Mouse (Mus musculus): ENCODE results near the gene Gnpnat1. TPM values are rescaled to one million over a fixed set of nuclear protein-coding genes. Genes with fewer than 3 reads are reported as not detected.

Gene Gnpnat1
- polyA plus RNA-seq, 1 experiment from 2014 or later, result 42.4 TPM

GRCm38 (mm10) chr14:45328072-45328713 lies 76.5 kb downstream of the Gnpnat1 start:
- Histone ChIP-seq H3K4me1 (peaks cover 11% of the 10 kb centered on the region), H3K36me3 (peaks cover 23% of the 10 kb centered on the region), H3K9me3 (replicated peaks) (no peaks in the 10 kb centered on the region), H3K27me3 (ENCODE audit: low read depth, poor library complexity, severe bottlenecking) (no peaks in the 10 kb centered on the region), H3K27ac (replicated peaks) (no peak overlapping the region), H3K4me3 (no peak overlapping the region)
- 89% methylated on average over 4 of the region's 4 CpGs for WGBS
- no peak for DNase-seq (ENCODE audit: low spot score)

Small RNA genes within 50 kb of the gene (microRNA-seq; reads per million reads assigned to microRNA genes)
- gene Gm25353, result not detected

Other genes with a start within 250 kb of the Gnpnat1 start
- gene Gpr137c, start 185.2 kb downstream of the Gnpnat1 start, polyA plus RNA-seq (2016; fragmentation: Nextera tagmentation; extraction: Ambion mirVana), result 4.1 and 6.0 TPM in 2 replicates
- 15.8 and 17.3 TPM in 2 replicates for gene Txndc16, start 184.6 kb downstream of the Gnpnat1 start, polyA plus RNA-seq (2016; fragmentation: Nextera tagmentation; extraction: Ambion mirVana)
- gene Ero1l, start 86.1 kb downstream of the Gnpnat1 start, polyA plus RNA-seq (2016; fragmentation: Nextera tagmentation; extraction: Ambion mirVana), result 37.7 and 39.2 TPM in 2 replicates
- 205 and 210 TPM in 2 replicates for gene Psmc6, start 75.1 kb downstream of the Gnpnat1 start, polyA plus RNA-seq (2016; fragmentation: Nextera tagmentation; extraction: Ambion mirVana)
- gene Styx, start 53.8 kb downstream of the Gnpnat1 start, polyA plus RNA-seq (2016; fragmentation: Nextera tagmentation; extraction: Ambion mirVana), result 39.3 and 40.0 TPM in 2 replicates
- 72.8 and 82.8 TPM in 2 replicates for gene Fermt2, start 125.2 kb upstream of the Gnpnat1 start, polyA plus RNA-seq (2016; fragmentation: Nextera tagmentation; extraction: Ambion mirVana)